Mouse (Mus musculus): Measurements from ENCODE around the gene Prpf39. TPM values are rescaled to one million over a fixed set of nuclear protein-coding genes. Genes with fewer than 3 reads are reported as not detected.

Prpf39 gene
- 45.2 and 49.2 TPM in 2 replicates for polyA plus RNA-seq (2015; fragmentation: Nextera tagmentation; extraction: Ambion mirVana)

DNA sequence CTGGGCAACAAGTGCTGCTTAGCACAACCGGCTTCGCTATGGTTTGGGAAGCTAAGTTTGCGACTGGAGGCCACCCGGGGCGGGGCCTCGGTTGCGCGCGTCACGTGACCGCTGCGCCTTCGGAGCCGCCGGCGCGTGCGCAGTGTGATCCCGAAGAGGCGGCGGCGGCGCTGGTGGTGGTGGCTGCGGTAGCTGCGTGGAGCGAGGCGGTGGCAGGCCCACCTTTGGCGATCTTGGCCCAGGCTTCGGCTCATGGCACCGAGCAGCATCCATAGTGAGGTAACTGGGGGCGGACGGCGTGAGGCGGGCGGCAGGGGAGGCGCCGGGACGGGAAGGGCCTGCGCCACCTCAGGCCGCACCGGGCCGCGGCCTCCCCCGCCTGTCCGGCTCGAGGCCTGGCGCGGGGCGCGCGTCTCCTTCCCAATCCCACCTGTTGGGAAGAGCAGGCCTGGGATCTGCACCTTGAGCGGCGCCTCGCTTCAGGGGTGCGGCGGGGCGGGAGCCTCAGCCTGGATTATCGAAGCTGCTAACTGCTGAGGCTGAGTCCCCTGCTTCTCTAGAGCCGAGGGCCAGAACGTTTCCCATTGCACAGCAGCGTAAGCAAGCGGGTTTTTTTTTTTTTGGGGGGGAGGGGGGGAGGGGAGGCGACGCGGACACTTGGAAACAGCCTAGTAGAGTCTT is at the start of gene Prpf39:
Gene Prpf39 (plus strand): TSS at position 144 of the 681 bp plus-strand sequence.
- peak; percentile 94 for DNase-seq (ENCODE audit: low spot score)

DNA sequence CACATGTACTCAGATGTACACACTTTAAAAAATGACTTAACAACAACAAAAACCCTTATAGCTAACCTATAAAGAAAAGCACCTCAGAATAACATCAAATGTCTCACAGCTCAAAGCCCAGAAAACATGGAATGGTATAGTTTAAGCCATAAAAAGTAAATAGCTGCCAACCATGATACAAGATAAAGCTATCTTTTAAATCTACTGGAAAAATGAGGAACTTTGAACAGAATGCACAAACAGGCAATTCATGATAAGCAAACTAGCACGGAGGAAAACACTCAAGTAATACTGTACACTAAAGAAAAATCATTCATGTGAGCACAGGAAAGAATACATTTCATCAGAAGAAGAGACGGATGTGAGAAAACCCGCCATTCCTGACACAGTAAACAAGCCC is 28.4 kb upstream of the Prpf39 start:
- DNase-seq (ENCODE audit: low spot score), result no peak

DNA sequence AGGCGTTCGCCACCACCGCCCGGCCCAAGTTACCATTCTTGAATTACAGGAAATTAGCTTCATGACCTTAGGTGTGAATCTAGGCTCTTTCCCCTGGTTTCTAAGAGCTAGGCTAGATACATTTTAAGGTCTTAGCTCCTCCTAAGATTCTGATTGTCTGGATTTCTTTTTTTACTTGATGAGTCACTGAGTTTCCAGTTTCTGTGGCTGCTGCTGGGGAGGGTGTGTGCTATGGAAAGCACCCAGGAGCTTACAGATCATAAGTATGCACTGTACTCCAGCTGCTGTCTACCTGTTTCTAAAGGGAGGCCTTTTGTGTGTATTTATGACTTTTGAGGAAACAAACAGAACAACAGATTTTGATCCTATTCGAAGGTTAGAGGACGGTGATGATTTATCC is 13.3 kb upstream of the Prpf39 start:
- no peak for DNase-seq (ENCODE audit: low spot score)

DNA sequence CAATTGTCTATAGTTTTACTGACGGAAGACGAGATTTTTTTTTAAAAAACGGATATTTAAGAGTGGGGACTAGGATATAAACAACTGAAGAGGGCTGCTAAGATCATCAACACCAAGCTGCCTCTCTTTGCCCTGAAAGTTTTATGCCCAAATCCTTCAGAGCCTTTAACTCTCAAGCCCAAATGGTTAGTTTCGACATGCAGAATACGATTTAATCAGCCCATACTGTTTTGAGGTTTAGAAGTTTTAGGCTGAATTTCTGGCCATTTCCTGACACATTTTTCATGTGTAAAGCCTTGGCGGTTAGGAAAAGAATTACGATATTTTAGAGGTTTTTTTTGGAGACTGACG is 319 bp upstream of the Prpf39 start:
- DNase-seq (ENCODE audit: low spot score), result no peak

DNA sequence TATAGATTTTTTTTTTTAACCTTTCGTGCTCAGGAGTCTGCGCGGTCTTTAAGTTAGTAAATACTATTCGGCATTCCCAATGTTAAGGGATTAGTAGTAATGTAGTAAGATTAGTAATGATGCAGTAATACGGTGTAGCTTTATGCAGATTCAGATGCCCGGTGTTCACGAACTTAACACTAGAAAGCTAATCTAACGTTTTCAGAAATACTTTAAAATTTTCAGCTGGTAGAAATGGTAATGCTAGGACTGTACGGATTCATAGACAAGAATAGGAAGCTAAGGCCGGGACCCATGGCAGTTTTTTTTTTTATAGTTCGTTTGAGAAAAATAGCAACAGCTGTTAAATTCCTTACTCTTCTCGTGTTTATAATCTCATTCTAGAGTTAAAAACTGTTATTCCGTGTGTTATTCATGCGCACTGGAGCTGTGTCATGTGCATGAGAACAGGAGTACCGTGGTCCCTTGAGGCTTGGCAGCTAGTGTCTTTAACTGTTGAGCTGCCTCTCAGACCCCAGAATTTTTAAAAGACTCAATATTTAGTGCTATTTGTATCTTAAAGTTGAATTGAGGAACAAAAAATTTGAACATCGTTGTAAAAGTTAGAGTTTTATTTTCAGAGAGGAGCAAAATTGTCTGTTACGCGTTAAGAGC is 886 bp downstream of the Prpf39 start:
- DNase-seq (ENCODE audit: low spot score), result peak; percentile 8

DNA sequence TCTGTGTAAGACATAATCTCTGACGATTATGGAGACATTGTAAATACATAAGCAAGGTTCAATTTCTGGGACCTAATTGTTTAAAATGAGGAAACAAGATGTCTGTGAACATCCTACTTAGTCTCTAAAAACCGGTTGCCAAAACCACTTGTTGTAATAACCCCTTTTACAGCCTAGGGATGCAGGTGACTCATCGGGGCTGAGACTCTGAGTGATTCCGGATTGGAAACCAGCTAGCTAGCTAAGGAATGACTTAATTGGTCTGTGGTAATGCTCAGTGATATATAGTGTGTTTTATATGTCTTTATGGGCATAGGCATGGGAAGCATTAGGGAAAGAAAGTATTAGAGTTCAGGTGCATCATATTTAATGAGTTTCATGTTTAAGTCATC is 1.4 kb downstream of the Prpf39 start:
- no peak for DNase-seq (ENCODE audit: low spot score)

DNA sequence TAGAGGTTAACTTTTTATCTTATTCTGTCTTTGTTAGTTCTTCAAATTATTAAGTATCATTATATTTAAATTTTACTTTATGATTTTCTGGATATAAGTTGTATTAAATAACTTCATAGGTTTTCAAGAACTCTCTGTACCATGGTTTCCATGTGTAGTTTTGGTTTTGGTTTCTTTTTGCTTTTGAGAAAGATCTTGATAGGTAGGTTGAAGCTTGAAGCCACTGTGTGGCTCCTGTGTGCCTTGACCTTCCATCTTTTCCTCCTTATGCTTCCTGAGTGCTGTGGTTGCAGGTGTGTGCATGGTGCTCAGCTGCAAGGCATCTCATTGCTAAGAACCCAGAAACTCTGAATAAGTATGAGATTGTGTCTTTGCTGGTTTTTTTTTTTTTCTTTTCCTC is 12.7 kb downstream of the Prpf39 start:
- DNase-seq (ENCODE audit: low spot score), result no peak

DNA sequence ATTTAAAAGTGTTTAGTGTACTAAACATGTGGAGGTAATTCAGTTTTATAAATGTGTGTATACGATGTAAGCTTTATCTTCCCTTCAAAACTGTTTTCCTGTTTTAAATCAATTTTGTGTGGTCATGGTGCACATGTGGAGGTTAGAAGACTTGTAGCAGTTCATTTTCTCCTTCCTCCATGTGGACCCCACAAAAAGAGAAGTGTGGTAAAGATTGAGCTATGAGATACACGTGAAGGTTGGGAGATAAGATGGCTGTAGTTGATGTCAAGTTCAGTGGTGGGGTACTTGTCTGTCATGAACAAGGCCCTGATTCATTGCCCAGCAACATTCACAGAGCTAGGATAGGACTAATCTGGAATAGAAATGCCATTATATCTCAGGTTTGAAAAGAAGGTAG is 22.1 kb downstream of the Prpf39 start:
- no peak for DNase-seq (ENCODE audit: low spot score)

DNA sequence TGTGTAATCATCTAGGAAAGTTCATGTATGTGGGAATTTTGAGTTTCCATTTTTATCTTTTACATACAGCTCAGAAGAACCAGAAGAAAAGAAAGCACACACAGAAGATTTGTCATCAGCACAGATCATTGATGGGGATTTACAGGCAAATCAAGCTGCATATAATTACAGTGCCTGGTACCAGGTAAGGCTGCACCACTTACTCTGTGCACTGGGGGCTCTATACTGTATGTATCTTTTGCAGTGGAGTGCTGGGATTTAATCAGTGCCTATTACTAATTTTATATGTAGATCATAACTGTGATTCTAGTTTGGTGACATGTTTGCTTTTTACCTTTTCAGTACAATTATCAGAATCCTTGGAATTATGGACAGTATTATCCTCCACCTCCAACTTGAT is 24.9 kb downstream of the Prpf39 start:
- no peak for DNase-seq (ENCODE audit: low spot score)

DNA sequence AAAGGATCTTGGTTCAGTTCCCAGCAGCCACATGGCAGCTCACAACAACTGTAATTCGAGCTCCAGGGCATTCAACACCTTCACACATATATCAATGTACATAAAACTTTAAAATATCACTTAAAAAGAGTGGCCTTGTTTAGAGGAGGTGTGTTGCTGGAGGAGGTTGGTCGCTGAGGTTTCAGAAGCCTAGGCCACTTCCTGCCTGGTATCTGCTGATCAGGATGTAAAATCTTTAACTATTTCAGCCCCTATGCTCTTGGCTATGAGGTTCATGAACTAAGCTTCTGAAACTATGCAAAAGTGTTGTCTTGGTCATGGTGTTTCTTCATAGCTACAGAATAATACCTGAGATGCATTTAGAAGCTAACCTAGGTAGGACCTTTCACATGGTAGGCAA is 29.1 kb downstream of the Prpf39 start:
- DNase-seq (ENCODE audit: low spot score), result peak; percentile 62

DNA sequence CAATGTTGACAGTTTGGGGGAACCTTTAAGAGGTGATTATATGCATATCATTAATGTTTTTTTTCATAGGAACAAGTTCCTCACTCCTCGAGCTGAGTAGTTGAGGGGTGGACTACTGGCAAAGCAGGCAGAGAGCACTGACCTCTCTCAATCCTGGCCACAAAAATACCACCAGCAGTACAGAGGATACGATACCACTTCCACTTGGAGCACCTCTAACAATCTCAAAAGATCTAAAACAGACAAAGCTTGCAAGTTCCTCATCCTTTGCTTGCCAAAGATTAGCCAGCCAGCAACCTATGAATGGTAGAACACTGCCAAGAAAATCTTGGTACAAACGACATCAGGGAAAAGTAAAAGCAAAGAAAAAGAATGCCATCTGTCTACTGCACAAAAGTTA is 30.1 kb downstream of the Prpf39 start:
- DNase-seq (ENCODE audit: low spot score), result no peak

DNA sequence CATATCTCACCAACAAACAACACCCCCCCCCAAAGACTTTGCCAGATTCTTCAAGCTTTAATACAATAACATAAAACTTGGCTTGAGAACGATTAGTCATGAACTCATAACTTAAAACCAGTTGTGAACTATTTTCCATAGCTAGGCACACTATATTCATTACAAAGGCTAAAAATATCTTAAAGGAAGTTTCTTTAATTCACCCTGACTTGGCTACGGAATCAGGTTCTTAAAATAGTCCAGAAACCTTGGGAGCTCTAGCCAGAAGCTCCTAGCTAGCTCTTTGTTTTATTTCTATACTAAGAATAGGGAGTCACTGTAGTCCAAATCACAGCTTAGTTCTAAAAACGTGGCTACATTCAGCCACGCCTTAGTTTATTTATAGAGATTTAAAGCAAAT is 32.3 kb downstream of the Prpf39 start:
- no peak for DNase-seq (ENCODE audit: low spot score)

DNA sequence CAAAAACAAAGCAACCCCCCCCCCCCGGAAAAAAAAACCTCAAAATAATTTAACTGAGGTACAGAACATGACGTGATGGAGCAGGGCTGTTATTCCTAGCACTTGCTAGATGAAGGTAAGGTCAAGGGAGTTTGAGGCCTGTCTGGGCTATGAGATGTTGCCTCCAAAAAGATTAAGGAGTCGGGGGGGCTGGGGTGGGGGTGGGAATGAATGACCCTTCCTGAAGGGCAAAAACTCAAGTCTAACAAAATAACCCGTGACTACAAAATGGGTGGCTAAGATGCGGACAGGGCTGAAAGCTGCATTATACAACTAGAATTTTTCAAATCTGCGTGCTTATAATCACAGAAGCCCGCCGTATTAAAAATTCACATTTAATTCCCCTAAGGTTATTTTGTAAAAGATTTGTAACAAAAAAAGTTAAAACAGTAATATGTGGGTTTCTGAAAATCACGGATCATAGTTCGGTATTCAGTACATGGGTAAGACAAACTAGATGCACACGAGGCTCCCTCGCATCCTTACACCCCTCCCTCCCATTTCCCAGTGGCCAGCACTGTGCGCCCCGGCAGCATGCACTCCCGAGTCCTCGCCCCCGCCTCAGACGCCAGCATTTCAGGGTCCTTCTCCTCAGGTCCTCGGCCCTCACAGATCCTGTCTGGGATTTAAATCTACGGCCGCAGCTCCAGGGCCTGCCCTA is 36.9 kb downstream of the Prpf39 start:
- no peak for DNase-seq (ENCODE audit: low spot score)

DNA sequence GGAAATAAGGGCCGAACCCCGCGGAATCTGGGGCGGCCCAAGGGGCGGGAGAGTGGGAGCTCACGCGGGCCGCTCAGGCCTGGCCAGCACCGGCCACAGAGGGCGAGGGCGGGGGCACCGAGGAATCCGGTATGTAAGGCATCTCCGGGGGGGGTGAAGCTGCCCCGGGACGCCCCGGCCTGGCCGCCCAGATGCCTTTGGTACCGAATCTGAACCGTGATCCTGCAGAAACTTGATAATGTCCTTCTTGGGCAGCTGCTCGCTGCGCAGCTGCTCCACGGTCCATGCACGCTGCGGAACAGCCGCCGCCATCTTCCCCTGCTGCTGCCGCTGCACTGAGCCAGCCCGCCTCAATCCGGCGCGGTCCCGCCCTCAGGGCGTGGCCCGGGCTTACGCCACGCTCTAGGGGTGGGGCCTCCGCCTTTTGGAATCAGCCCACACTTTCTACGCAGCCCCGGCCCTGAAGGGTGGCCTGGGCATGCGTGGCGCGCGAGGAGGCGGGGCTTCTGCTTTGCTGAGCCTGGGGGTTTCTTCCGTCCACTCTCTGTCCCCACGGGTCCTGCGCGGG is 37.6 kb downstream of the Prpf39 start, which contains the start of gene Fkbp3:
Gene Fkbp3 (minus strand): TSS at position 397 of the 568 bp plus-strand sequence.
- DNase-seq (ENCODE audit: low spot score), result peak; percentile 97

DNA sequence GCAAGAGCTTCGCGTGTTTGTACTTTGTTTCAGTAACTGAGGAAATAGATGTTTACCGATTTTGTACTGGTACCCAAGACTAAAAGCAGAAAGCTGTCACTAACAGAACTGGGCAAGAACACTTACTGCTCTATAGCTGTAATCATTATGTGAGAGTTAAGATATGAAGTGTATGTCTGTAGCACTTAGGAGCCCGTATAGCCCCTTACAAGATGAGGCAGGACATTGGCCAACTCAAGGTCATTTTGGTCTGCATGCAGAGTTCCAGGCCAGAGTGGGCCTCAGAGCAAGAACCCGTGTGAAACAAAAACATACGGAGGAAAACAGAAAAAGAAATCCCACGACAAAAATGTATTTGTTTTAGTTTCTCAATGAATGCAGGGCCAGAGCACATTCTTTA is 38.5 kb downstream of the Prpf39 start:
- DNase-seq (ENCODE audit: low spot score), result no peak

DNA sequence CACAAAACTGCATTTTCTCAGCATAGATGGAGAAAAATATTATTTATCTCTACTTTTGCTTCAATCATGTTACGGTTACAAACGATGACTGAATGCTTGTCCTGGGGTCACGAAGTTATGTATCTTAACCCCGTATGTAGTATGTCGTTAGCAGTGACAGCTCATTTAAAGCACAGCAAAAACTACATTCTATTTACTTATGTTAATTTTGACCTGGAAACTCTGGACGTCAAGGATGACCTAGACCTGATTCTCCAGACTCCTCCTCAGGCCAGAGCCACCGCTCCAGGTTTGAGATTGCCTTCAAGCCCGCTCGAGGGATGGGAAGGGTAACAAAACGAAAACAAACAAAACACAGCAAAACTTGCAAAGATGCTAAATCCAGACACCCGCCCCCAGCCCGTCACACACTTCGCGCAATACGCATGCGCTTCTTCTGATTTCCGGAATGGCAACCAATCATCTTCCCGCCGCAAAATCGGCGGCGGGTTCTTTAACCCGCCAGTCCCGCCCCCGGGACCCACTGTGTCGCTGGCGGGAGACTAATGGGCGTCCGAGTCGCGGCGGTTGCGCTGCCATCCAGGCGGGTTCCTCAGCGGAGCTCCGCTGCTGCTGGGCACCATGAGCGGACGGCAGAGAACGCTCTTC is 39.1 kb downstream of the Prpf39 start, which contains the start of gene Fancm:
Gene Fancm (plus strand): TSS at position 519 of the 648 bp plus-strand sequence.
- DNase-seq (ENCODE audit: low spot score), result peak; percentile 96

DNA sequence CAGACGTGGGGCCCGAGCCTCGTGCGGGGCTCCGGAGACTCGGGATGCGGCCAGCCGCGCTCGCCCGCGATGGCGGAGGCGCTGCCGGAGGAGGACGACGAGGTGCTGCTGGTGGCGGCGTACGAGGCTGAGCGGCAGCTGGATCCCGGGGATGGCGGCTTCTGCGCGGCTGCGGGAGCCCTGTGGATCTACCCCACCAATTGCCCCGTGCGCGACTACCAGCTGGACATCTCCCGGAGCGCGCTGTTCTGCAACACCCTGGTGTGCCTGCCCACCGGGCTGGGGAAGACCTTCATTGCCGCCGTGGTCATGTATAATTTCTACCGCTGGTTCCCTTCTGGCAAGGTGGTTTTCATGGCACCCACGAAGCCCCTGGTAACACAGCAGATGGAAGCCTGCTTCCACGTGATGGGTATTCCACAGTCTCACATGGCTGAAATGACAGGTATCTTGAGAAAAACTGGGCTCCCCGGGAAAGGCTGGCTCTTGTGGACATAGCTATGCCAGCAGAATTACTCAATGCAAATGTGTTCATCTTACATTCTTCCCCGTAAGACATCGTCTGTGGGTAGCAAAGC is 39.7 kb downstream of the Prpf39 start:
- DNase-seq (ENCODE audit: low spot score), result no peak

DNA sequence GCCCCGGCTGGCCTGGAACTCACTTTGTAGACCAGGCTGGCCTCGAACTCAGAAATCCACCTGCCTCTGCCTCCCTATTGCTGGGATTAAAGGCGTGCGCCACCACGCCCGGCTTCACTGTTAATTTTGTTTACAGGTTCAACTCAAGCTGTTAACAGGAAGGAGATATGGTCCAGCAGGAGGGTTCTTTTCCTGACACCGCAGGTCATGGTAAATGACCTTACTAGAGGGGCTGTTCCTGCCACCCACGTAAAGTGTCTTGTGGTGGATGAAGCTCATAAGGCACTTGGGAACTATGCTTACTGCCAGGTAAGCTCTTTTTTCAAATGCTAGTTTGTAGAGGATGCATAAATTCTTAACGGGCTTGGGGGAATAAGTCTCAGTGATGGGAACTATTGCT is 40.8 kb downstream of the Prpf39 start:
- no peak for DNase-seq (ENCODE audit: low spot score)

DNA sequence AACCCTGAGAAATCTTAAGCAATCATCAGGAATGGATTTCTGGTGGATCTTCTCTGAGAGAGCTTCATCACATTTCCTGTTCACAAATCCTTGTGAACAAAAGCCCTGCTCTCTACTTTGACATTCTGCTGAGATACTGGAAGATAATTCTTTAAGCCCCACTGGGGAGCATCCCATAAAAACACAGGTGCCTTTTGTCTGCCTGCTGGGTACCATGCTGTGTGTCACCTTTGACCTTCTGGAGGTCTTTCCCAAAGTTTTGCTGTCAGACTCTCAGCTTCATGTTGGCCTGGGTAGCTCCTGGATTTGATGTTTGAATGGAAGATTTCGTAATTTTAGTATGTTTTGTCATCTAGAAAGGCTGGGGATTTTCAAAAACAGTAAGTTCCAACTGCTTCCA is 72.6 kb downstream of the Prpf39 start:
- DNase-seq (ENCODE audit: low spot score), result no peak

DNA sequence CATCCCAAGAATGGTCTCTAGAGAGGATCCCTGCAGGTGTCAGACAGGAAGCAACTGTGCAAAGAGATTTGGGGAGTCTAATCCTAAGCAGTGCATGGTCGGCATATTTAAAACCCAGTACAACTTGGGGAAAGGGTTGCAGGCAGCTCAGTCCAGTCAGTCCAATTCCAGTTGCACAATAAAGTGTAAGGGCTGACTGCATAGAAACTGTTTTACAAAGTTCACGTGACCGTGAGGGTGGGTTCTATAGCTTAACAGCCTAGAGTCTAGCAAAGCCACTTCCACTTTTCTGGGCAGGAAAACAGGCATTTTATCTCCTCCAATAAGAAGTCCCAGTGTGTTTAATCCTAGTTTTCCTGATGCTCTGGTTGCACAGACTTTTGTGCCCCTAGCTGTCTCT is 75.4 kb downstream of the Prpf39 start:
- no peak for DNase-seq (ENCODE audit: low spot score)

DNA sequence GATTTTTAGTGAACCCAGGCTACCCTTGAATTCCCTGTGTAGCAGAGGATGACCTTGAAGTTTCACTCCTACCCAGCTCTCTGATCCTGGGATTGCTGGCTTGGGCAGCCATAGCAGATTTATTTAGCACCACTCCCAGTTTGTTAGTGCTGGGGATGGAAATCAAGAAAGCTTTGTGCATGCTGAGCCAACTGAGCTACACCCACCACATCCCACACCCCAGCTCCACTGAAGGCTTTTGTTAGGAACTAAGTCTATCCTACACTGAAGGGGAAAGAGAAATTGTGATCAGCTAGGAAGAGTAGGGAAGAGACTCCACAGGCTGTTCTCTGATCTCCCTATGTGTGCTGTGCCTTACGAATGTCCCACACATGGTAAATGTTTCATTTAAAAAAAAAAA is 76.7 kb downstream of the Prpf39 start:
- DNase-seq (ENCODE audit: low spot score), result no peak

Data from thymus, postnatal 0 days (tissue).